Mouse (Mus musculus) left cerebral cortex, postnatal 25 days (tissue): Measurements from ENCODE around the gene Rps28. TPM values are rescaled to one million over a fixed set of nuclear protein-coding genes. Genes with fewer than 3 reads are reported as not detected.

Experiments used
- DNase-seq, 2 experiments: peaks; one replicate each; pipeline ENCODE4 v3.0.0; 2022; ENCODE audit warnings: low spot score in 2 of 2, mixed read lengths in 1 of 2
- intact Hi-C: fragments of 180-260 bp; cut with DNase I; formaldehyde crosslinking; loops from one replicate; pipeline ENCODE4 v1.15.1; 2025
- total RNA-seq, 2 experiments: library from RNA; stranded (reverse); gene quantifications; 2 replicates each; pipeline ENCODE4 v1.2.3; 2021

Gene Rps28
- total RNA-seq, 2 experiments from 2014 or later: 675 to 677 TPM

GRCm38 (mm10) chr17:33815399-33815798 is 9.0 kb downstream of the Rps28 start:
- intact Hi-C loops: no loop called here
- DNase-seq: no peak

DNA sequence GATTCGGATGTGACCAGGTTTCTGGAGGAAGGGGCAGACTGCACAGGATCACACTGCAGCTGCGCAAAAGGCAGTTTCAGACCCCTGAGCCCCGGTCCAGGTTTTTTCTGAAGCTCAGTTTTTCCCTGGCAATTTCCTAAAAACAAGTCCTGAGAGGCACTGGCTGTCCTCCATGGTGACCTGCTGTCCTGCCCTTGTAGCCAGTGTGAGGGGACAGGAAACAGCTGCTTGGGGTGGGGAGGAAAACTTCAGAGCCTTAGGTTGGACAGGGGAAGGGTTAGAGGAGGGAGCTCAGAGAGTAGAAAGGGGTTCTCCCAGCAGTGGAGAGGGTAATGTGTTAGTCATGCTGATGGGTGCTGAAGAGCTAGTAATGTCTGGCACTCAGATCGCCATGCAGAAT is 11.4 kb downstream of the Rps28 start:
- DNase-seq: no peak
- intact Hi-C loops: loop anchor here (5.0 kb wide), 1 partner anchor 291 kb away; the partner anchor contains the start of gene Adamts10

- intact Hi-C loops: loop anchor here (5.0 kb wide), 1 partner anchor 290 kb away; the partner anchor contains the start of gene Adamts10
Observed at GRCm38 (mm10) chr17:33812475-33812874, 11.9 kb downstream of the Rps28 start.

GRCm38 (mm10) chr17:33811142-33811516 is 13.2 kb downstream of the Rps28 start:
- DNase-seq: no peak
- intact Hi-C loops: loop anchor here (5.0 kb wide), 1 partner anchor 289 kb away; the partner anchor contains the start of gene Adamts10

More at GRCm38 (mm10) chr17:33812475-33812874, 11.9 kb downstream of the Rps28 start:
- DNase-seq: no peak

GRCm38 (mm10) chr17:33810334-33811141 is 13.8 kb downstream of the Rps28 start, which contains the start of gene Kank3:
Gene Kank3, plus strand, starts transcription at chr17:33810519.
- DNase-seq: peak; percentile 90 to 97
- intact Hi-C loops: loop anchor here (5.0 kb wide), 1 partner anchor 288 kb away; the partner anchor contains the start of gene Adamts10

GRCm38 (mm10) chr17:33808192-33808591 is 16.2 kb downstream of the Rps28 start:
- intact Hi-C loops: no loop called here
- DNase-seq: no peak

GRCm38 (mm10) chr17:33807181-33807888 is 17.0 kb downstream of the Rps28 start:
- no peak for DNase-seq
- intact Hi-C loops: no loop called here

- intact Hi-C loops: loop anchor here (5.0 kb wide), 2 partner anchors 52 to 77 kb away; no protein-coding TSS in a partner anchor
- no peak for DNase-seq
Observed at GRCm38 (mm10) chr17:33804745-33805144, 19.6 kb downstream of the Rps28 start.

DNA sequence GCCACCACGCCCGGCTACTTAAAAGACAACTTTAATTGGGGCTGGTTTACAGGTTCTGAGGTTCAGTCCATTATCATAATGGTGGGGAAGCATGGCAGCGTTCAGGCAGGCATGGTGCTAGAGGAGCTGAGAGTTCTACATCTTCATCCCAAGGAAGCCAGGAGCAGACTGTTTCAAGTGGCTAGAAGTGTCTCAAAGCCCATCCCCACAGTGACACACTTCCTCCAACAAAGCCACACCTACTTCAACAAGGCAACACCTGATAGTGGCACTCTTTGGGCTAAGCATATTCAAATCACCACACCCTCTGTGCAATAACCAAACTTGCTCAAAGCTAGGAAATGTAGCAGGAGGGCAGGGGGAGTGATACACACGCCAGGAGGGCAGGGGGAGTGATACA is 20.2 kb downstream of the Rps28 start:
- DNase-seq: no peak
- intact Hi-C loops: loop anchor here (5.0 kb wide), 2 partner anchors 52 to 77 kb away; no protein-coding TSS in a partner anchor

DNA sequence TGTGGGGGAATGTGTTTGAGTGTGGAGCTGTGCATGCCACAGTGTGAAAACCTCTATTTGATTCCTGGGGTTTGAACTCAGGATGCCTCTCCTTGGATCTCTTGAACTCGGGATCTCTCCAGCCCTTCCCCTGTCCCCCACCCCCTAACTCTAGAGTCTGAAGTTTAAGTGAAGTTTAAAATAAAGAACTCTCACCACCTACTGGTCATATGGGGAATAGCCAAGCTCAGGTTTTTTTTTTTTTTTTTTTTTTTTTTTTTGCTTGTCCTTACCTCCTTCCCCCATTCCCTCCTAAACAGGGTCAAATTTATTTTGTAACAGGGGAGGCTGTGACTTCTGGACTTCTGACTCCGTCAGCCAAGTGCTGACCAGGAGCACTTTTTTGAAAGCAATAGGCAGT is 22.1 kb downstream of the Rps28 start:
- no peak for DNase-seq
- intact Hi-C loops: loop anchor here (5.0 kb wide), 2 partner anchors 50 to 75 kb away; no protein-coding TSS in a partner anchor

GRCm38 (mm10) chr17:33799277-33799676 is 25.1 kb downstream of the Rps28 start:
- intact Hi-C loops: no loop called here
- no peak for DNase-seq

GRCm38 (mm10) chr17:33798306-33798705 is 26.1 kb downstream of the Rps28 start:
- intact Hi-C loops: no loop called here
- DNase-seq: peak in 1 of 2 experiments; percentile 25

DNA sequence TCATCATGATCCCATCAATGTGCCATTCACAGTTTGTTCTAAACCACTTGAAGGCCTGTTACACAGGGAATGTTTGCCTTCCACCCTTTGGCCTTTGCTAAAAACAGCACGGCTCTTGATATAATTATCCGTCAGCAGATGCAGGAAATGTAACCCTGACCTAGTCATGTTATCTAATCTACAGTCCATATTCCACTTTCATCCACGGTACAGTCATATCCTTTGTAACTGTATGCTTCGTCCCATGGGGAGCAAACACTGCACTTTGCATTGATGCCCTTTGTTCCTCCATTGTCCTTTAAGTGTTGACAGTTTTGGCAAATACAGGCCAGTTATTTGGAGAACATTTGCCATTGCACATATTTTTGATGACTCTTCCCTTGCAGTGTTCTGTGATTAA is 35.6 kb downstream of the Rps28 start:
- intact Hi-C loops: no loop called here
- no peak for DNase-seq

DNA sequence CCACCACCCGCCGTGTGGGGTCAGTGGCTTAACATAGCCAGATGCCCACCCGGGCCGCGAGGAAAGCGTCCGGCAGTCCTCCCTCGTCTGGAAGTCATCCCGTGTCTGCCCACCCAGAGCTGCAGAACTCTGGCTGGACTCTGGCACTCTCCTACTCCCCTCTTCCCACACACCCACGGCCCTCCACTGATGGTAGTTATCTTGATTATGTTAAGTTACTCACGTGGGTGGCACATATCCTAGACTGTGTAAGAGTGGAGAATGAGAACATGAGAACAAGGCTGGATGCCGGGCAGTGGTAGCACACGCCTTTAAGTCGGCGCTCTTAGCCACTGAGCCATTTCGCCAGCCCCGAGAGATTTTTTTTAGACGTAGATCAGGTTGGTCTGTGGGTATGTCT is 38.0 kb downstream of the Rps28 start:
- intact Hi-C loops: no loop called here
- peak in 1 of 2 experiments; percentile 69 for DNase-seq

- DNase-seq: no peak
- intact Hi-C loops: no loop called here
Observed at GRCm38 (mm10) chr17:33784939-33785338, 39.4 kb downstream of the Rps28 start.

DNA sequence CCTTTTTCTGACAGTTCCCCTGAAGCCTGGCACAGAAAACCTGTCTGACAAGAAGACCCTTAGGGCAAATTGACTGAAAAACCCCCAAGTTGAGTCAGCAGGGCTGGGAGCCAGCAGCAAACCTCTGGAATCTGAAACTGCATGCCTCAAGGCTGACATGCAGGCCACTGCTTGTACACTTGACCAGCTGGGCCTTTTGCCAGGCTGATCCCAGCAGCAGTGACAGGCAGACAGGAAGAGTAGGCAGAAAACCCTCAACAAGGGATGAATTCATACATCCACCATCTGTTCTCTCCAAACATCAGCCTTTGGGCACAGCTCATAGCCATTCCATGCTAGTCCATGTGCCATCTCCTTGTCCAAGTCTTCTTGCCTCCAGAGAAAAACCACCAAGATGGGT is 41.0 kb downstream of the Rps28 start:
- DNase-seq: peak; percentile 32 to 73
- intact Hi-C loops: no loop called here

DNA sequence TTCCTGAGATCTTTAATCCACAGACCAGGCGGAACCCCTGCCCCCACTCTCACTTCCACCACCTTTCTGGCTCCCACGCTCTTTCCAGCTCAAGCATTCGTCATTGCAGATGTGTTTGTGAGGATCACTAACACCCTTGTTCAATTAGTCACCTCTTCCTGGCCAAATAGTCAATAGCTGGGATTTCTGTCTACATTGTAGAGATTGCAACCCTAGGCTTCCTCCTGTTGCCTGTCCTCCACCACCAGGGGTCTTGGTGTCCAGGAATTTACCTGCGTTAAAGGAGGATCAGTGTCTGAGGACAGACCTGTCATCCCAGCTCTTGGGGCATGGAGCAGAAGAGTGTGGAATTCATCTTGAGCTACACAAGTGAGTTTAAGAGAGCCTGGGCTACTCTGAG is 42.3 kb downstream of the Rps28 start:
- no peak for DNase-seq
- intact Hi-C loops: no loop called here

- DNase-seq: peak; percentile 52 to 56
- intact Hi-C loops: no loop called here
Observed at GRCm38 (mm10) chr17:33781124-33781977, 43.0 kb downstream of the Rps28 start, which contains the start of gene Angptl4. Gene Angptl4, minus strand, starts transcription at chr17:33781830.

DNA sequence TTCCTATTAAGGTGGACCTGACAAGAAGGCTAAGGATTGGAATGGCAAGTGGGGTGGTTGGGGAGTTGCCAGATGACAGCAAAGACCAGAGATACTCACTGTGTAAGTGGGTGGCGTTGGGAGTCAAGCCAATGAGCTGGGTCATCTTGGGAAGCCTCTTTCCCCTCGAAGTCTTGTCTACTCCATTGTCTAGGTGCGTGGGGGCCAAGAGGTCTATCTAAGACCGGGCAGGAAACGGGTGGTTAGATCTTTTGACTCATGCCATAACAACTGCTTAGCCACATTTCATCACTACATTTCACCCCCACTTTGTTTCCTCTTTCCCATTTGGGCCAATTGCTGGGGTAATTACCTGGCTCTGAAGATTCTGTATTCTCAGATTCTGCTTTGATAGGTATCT is 43.9 kb downstream of the Rps28 start:
- intact Hi-C loops: no loop called here
- DNase-seq: no peak
